Mouse (Mus musculus) stomach, adult 2 months (tissue): ENCODE measurements around the gene Ripply2. TPM values are rescaled to one million over a fixed set of nuclear protein-coding genes. Genes with fewer than 3 reads are reported as not detected.

Experiments
- polyA plus RNA-seq: library from polyadenylated mRNA; depleted of rRNA; stranded (reverse); fragments of >200 nt; gene quantifications from 2 replicates; pipeline ENCODE4 v1.2.3, GENCODE M21; 2012; rRNA removed

Gene Ripply2
- polyA plus RNA-seq: not detected in 2 replicates

GRCm38 (mm10) chr9:87015288-87015937 lies at the start of gene Ripply2:
Ripply2 (plus strand) TSS chr9:87015537.

GRCm38 (mm10) chr9:87021778-87022523 lies 6.6 kb downstream of the Ripply2 start, which contains the start of gene Cyb5r4:
Cyb5r4 (plus strand) TSS chr9:87022014.

Other genes with a start within 250 kb of the Ripply2 start
- gene Snap91, start 134.9 kb upstream of the Ripply2 start, polyA plus RNA-seq: 0.26 and 0.30 TPM in 2 replicates
- gene Cyb5r4, start 6.5 kb downstream of the Ripply2 start, polyA plus RNA-seq: 3.6 and 5.7 TPM in 2 replicates
- 0.04 TPM in 1 of 2 replicates, not detected in the other for gene Mrap2, start 128.8 kb downstream of the Ripply2 start, polyA plus RNA-seq
- gene Cep162, start 240.0 kb downstream of the Ripply2 start, polyA plus RNA-seq: 0.11 and 0.38 TPM in 2 replicates